Mouse (Mus musculus): ENCODE results near the gene Phkg1. TPM values are rescaled to one million over a fixed set of nuclear protein-coding genes. Genes with fewer than 3 reads are reported as not detected.

Gene Phkg1
- polyA plus RNA-seq, 1 experiment, result 0.31 TPM

DNA sequence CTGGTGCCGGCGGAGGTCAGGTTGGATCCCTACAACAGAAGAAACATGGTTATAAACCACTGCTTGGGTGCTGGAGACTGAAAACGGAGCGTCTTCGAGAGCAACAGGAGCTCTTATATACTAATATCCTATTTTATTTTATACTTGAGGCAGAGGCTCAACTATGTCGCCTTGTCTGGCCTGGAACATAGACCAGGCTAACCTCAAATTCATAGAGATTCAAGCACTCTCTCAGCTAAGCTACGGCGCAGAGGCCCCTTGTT, 50.9 kb downstream of the Phkg1 start:
- 17% methylated on average over 8 of the region's 8 CpGs for WGBS

DNA sequence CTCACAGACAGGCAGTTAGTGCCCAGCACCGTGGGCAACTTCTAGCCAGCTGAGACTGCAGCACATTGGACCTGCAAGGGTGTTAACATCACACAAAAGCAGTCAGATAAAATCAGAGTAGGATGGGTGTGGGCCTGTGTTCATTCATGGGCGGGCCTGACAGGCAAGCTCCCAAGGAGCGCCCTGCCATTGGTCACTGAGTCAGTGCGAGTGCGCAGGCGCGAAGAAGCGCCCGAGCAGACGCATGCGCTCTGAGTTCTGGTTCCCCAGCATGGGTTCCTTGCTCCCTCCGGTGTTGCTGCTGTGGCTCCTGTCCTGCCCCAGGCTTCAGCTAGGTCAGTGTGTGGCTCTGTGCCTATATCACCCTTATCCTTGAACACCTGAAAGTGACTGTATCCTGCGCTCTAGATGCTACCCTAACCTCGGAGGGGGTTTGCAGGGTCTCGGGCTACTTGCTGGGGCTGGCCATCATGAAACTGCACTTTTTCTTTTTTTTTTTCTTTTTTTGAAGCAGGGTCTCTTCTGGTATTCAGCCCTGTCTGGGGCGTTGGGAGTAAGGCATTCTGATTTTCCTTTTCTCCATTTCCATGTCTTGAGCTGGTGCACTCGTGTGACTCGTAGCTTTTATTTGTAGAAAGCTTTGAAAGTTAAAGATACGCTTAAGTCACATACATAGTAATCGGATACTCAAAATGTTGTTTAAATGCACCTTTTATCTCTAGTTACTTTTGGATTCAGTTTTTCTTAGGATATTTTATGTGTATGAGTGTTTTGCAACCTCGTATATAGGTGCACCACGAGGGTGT, 51.4 kb downstream of the Phkg1 start, which contains the start of gene Sumf2:
Gene Sumf2 (plus strand): TSS at position 235 of the 806 bp plus-strand sequence.
- DNase-seq (ENCODE audit: low read depth, low spot score), result peak; percentile 92
- WGBS, result 2% methylated on average over 22 of the region's 22 CpGs

More for the DNA sequence above, 50.9 kb downstream of the Phkg1 start:
- DNase-seq (ENCODE audit: low read depth, low spot score), result no peak

DNA sequence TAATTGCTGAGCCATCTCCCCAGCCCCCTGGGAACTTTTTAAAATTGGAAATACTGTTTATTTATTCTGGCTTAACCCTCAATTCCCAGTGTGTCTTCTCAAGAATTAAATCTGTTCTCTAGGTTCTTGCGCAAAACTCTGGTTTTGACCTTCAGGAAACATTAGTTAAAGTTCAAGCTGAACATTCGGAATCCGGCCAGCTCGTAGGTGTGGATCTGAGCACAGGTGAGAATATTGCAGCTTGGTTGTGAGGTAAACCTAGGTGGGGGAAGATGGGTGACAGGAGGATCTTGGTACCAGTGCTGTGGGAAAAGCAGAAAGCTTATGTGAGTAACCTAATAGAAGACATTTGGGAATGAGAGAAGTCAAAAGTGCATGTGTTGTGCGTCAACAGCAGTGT, 53.5 kb downstream of the Phkg1 start:
- no peak for DNase-seq (ENCODE audit: low read depth, low spot score)

More for the DNA sequence above, 53.5 kb downstream of the Phkg1 start:
- WGBS, result 81% methylated on average over 5 of the region's 5 CpGs

Other genes with a start within 250 kb of the Phkg1 start
- gene Zfp11, start 228.4 kb downstream of the Phkg1 start, polyA plus RNA-seq (2012; rRNA removed), result 0.73 and 1.0 TPM in 2 replicates
- not detected in 2 replicates for gene Sept14, start 190.0 kb downstream of the Phkg1 start, polyA plus RNA-seq (2012; rRNA removed)
- gene Mrps17, start 183.1 kb downstream of the Phkg1 start, polyA plus RNA-seq (2012; rRNA removed), result 54.7 and 64.0 TPM in 2 replicates
- 26.5 and 37.9 TPM in 2 replicates for gene Nipsnap2, start 173.5 kb downstream of the Phkg1 start, polyA plus RNA-seq (2012; rRNA removed)
- 9.0 and 11.4 TPM in 2 replicates for gene Psph, start 111.1 kb downstream of the Phkg1 start, polyA plus RNA-seq (2012; rRNA removed)
- gene Sumf2, start 51.6 kb downstream of the Phkg1 start, polyA plus RNA-seq (2012; rRNA removed), result 6.9 and 7.6 TPM in 2 replicates
- gene Chchd2, start 11.1 kb downstream of the Phkg1 start, polyA plus RNA-seq (2012; rRNA removed), result 876 and 1,051 TPM in 2 replicates
- 0.17 and 0.41 TPM in 2 replicates for gene Zbed5, start 2.8 kb downstream of the Phkg1 start, polyA plus RNA-seq (2012; rRNA removed)
- gene Nupr1l, start 10.0 kb upstream of the Phkg1 start, polyA plus RNA-seq (2012; rRNA removed), result 1.4 and 1.9 TPM in 2 replicates
- 19.2 and 19.7 TPM in 2 replicates for gene Vkorc1l1, start 43.4 kb upstream of the Phkg1 start, polyA plus RNA-seq (2012; rRNA removed)
- 25.9 and 32.9 TPM in 2 replicates for gene Gusb, start 104.5 kb upstream of the Phkg1 start, polyA plus RNA-seq (2012; rRNA removed)
- 34.7 and 39.6 TPM in 2 replicates for gene Asl, start 130.7 kb upstream of the Phkg1 start, polyA plus RNA-seq (2012; rRNA removed)
- 13.1 and 13.4 TPM in 2 replicates for gene Crcp, start 130.7 kb upstream of the Phkg1 start, polyA plus RNA-seq (2012; rRNA removed)
- gene Tpst1, start 174.8 kb upstream of the Phkg1 start, polyA plus RNA-seq (2012; rRNA removed), result 6.9 and 7.7 TPM in 2 replicates
- 1.3 and 1.5 TPM in 2 replicates for gene Kctd7, start 246.3 kb upstream of the Phkg1 start, polyA plus RNA-seq (2012; rRNA removed)